20 mouse cellular contexts compared by ENCODE assay signal in genomic region chr13:111391426-111391825, GRCm38 (mm10).
A peak's percentile ranks its signal among the peaks of the same experiment; 100 is the strongest.
DNase-seq lines count a peak whose midpoint lies in the region; ATAC-seq lines count a peak whose summit lies in the region.
"Had no signal": no experiment of that assay in that cellular context is flagged by ENCODE, and none has a peak within 500 bp of the region (broad histone marks: within the 10 kb centered on the region; RNA-seq: fewer than 3 reads in every experiment).

No protein-coding gene starts in this region.

- 83% methylated on average over 5 of the region's 5 CpGs for WGBS in embryonic facial prominence, embryonic 14.5 days
- WGBS in embryonic facial prominence, embryonic 10.5 days, result 89% methylated on average over 5 of the region's 5 CpGs
- 93% methylated on average over 5 of the region's 5 CpGs for WGBS in midbrain, embryonic 11.5 days
- 91% methylated on average over 5 of the region's 5 CpGs for WGBS in midbrain, embryonic 13.5 days

- H3K9ac ChIP-seq in embryonic facial prominence, embryonic 14.5 days (ENCODE audit: low read depth, low read length), result no peak overlapping the region
- no peak overlapping the region for H3K9ac ChIP-seq in midbrain, embryonic 11.5 days (ENCODE audit: low read length)
- no peak overlapping the region for H3K9ac ChIP-seq in midbrain, embryonic 13.5 days (replicated peaks)

- peak; percentile 12 to 52 for DNase-seq in adrenal gland, adult (ENCODE audit: inconsistent age in 2 of 2, low spot score in 1 of 2)
- DNase-seq in adrenal gland, postnatal 14 days, result no peak
- DNase-seq in embryonic facial prominence, embryonic 14.5 days (ENCODE audit: low spot score), result no peak
- DNase-seq in embryonic facial prominence, embryonic 10.5 days (ENCODE audit: low spot score), result no peak
- DNase-seq in midbrain, embryonic 11.5 days (ENCODE audit: low spot score, missing footprints), result peak; percentile 77
- DNase-seq: adrenal gland, adult 8-10 months; adrenal gland, postnatal 10 days; adrenal gland, postnatal 25 days; B cell, adult 2 months; cerebellum, adult 11 months; cerebellum, adult 11-12 months; cerebellum, adult 18-20 months; cerebellum, adult 2 months; cerebellum, adult 8-10 months had no signal

- no peaks in the 10 kb centered on the region for H3K27me3 ChIP-seq in embryonic facial prominence, embryonic 14.5 days (replicated peaks; ENCODE audit: control insufficient read depth, insufficient read depth, low read length)
- H3K27me3 ChIP-seq in embryonic facial prominence, embryonic 10.5 days (replicated peaks; ENCODE audit: low read depth, poor library complexity, severe bottlenecking), result no peaks in the 10 kb centered on the region
- no peaks in the 10 kb centered on the region for H3K27me3 ChIP-seq in midbrain, embryonic 11.5 days (ENCODE audit: control insufficient read depth, insufficient read depth, low read length)
- H3K27me3 ChIP-seq in midbrain, embryonic 13.5 days, result no peaks in the 10 kb centered on the region
- H3K27me3 ChIP-seq: CH12.LX, Patski had no signal

- H3K9me3 ChIP-seq in embryonic facial prominence, embryonic 14.5 days (ENCODE audit: control insufficient read depth, low read length), result no peaks in the 10 kb centered on the region
- no peaks in the 10 kb centered on the region for H3K9me3 ChIP-seq in embryonic facial prominence, embryonic 10.5 days
- H3K9me3 ChIP-seq in midbrain, embryonic 11.5 days (ENCODE audit: control insufficient read depth, low read length), result no peaks in the 10 kb centered on the region
- no peaks in the 10 kb centered on the region for H3K9me3 ChIP-seq in midbrain, embryonic 13.5 days
- H3K9me3 ChIP-seq: G1E had no signal

- no peak overlapping the region for H3K4me3 ChIP-seq in embryonic facial prominence, embryonic 14.5 days (ENCODE audit: low read depth, low read length)
- H3K4me3 ChIP-seq in embryonic facial prominence, embryonic 10.5 days, result no peak overlapping the region
- H3K4me3 ChIP-seq in midbrain, embryonic 11.5 days (ENCODE audit: low read depth, low read length), result no peak overlapping the region
- H3K4me3 ChIP-seq in midbrain, embryonic 13.5 days (replicated peaks), result no peak overlapping the region

- no peak for ATAC-seq in embryonic facial prominence, embryonic 14.5 days (ENCODE audit: low read depth)
- ATAC-seq in midbrain, embryonic 11.5 days (ENCODE audit: low FRiP score), result no peak
- ATAC-seq in midbrain, embryonic 13.5 days, result no peak
- ATAC-seq: activated CD4-positive, CD25-positive, alpha-beta regulatory T cell, adult 4 months; CD4-positive, CD25-positive, alpha-beta regulatory T cell, adult 4 months; Patski had no signal

- no peaks in the 10 kb centered on the region for H3K36me3 ChIP-seq in embryonic facial prominence, embryonic 14.5 days (ENCODE audit: control insufficient read depth, insufficient read depth, low read length)
- no peaks in the 10 kb centered on the region for H3K36me3 ChIP-seq in embryonic facial prominence, embryonic 10.5 days (replicated peaks)
- no peaks in the 10 kb centered on the region for H3K36me3 ChIP-seq in midbrain, embryonic 11.5 days (ENCODE audit: control insufficient read depth, insufficient read depth, low read length)
- H3K36me3 ChIP-seq in midbrain, embryonic 13.5 days, result no peaks in the 10 kb centered on the region
- H3K36me3 ChIP-seq: G1E had no signal

- no peak overlapping the region for H3K4me2 ChIP-seq in embryonic facial prominence, embryonic 14.5 days (ENCODE audit: low read depth, low read length)
- H3K4me2 ChIP-seq in midbrain, embryonic 11.5 days, result no peak overlapping the region
- no peak overlapping the region for H3K4me2 ChIP-seq in midbrain, embryonic 13.5 days (replicated peaks)

- H3K4me1 ChIP-seq in embryonic facial prominence, embryonic 14.5 days (ENCODE audit: control insufficient read depth, insufficient read depth, low read length), result no peaks in the 10 kb centered on the region
- no peaks in the 10 kb centered on the region for H3K4me1 ChIP-seq in embryonic facial prominence, embryonic 10.5 days
- no peaks in the 10 kb centered on the region for H3K4me1 ChIP-seq in midbrain, embryonic 11.5 days (ENCODE audit: control insufficient read depth, insufficient read depth, low read length)
- H3K4me1 ChIP-seq in midbrain, embryonic 13.5 days (replicated peaks), result no peaks in the 10 kb centered on the region

- 0 out of 2 replicates have a peak overlapping the region, but pooled peaks have one; percentile 13 for H3K27ac ChIP-seq in embryonic facial prominence, embryonic 14.5 days (replicated peaks; ENCODE audit: low read depth, low read length)
- H3K27ac ChIP-seq in embryonic facial prominence, embryonic 10.5 days (replicated peaks), result no peak overlapping the region
- no peak overlapping the region for H3K27ac ChIP-seq in midbrain, embryonic 11.5 days (ENCODE audit: low read depth, low read length)
- no peak overlapping the region for H3K27ac ChIP-seq in midbrain, embryonic 13.5 days

Comparison
In these comparisons a context has a peak if more than half of its experiments do, and no peak if none do; other contexts are left out.
1. DNase-seq: peak in adrenal gland, adult (2 of 2) and midbrain, embryonic 11.5 days (single experiment); none in adrenal gland, postnatal 14 days (single experiment), embryonic facial prominence, embryonic 14.5 days (single experiment) and embryonic facial prominence, embryonic 10.5 days (single experiment).